In the genomic region with DNA sequence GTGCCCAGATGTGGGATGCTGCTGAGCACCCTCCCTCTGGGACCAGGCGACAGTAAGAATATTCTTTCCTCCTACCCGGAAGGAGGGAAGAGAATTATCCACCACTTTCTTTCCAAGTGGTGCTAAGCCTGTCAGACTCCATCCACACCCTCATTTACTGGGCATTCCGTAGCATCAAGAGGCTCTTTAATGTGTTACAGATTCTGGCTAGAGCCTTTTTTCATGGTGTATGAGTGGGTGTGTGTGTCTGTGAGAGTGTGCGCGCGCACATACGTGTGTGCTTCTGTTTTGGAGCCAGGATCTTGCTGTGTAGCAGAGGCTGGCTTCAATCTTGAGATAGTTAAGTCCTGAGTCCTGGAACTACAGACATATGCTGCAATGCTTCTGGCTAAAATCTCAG, we compare ENCODE assay signal across 23 mouse cellular contexts.
DNase-seq lines count a peak whose midpoint lies in the region; ATAC-seq and TF ChIP-seq lines count a peak whose summit lies in the region.
"Had no signal": no experiment of that assay in that cellular context is flagged by ENCODE, and none has a peak within 500 bp of the region (broad histone marks: within the 10 kb centered on the region; RNA-seq: fewer than 3 reads in every experiment).

No protein-coding gene starts in this region.

- ATAC-seq in limb, embryonic 15.5 days (ENCODE audit: insufficient number of reproducible peaks, low FRiP score, low TSS enrichment, low read depth): no peak
- no peak for ATAC-seq in liver, embryonic 11.5 days (replicated peaks; ENCODE audit: low FRiP score)
- ATAC-seq: forebrain, embryonic 15.5 days; hindbrain, embryonic 16.5 days had no signal

- H3K9me3 ChIP-seq in limb, embryonic 15.5 days: no peaks in the 10 kb centered on the region
- no peaks in the 10 kb centered on the region for H3K9me3 ChIP-seq in limb, embryonic 10.5 days (replicated peaks)
- H3K9me3 ChIP-seq in liver, embryonic 11.5 days (ENCODE audit: control insufficient read depth, low read length): no peaks in the 10 kb centered on the region
- H3K9me3 ChIP-seq: forebrain, embryonic 15.5 days; heart, embryonic 10.5 days had no signal

- no peaks in the 10 kb centered on the region for H3K27me3 ChIP-seq in limb, embryonic 15.5 days
- H3K27me3 ChIP-seq in limb, embryonic 10.5 days (ENCODE audit: low read depth, poor library complexity, severe bottlenecking): no peaks in the 10 kb centered on the region
- H3K27me3 ChIP-seq in liver, embryonic 11.5 days (replicated peaks; ENCODE audit: control insufficient read depth, insufficient read depth, low read length): no peaks in the 10 kb centered on the region
- H3K27me3 ChIP-seq: CH12.LX; embryonic facial prominence, embryonic 15.5 days; forebrain, embryonic 15.5 days; hindbrain, embryonic 12.5 days had no signal

- no peak overlapping the region for H3K4me3 ChIP-seq in layer of hippocampus, adult 2 months
- no peak overlapping the region for H3K4me3 ChIP-seq in limb, embryonic 15.5 days
- no peak overlapping the region for H3K4me3 ChIP-seq in limb, embryonic 10.5 days
- H3K4me3 ChIP-seq in liver, embryonic 11.5 days (ENCODE audit: low read depth, low read length): no peak overlapping the region
- H3K4me3 ChIP-seq: embryonic facial prominence, embryonic 15.5 days; forebrain, embryonic 15.5 days; heart, embryonic 10.5 days; hindbrain, embryonic 12.5 days had no signal

- H3K36me3 ChIP-seq in limb, embryonic 15.5 days: peaks cover 13% of the 10 kb centered on the region
- H3K36me3 ChIP-seq in limb, embryonic 10.5 days: peaks cover 32% of the 10 kb centered on the region
- H3K36me3 ChIP-seq in liver, embryonic 11.5 days (ENCODE audit: control insufficient read depth, insufficient read depth, low read length): no peaks in the 10 kb centered on the region
- H3K36me3 ChIP-seq: embryonic facial prominence, embryonic 15.5 days had no signal

- 0 out of 2 replicates have a peak, but pooled peaks cover 3% of the 10 kb centered on the region for H3K4me1 ChIP-seq in limb, embryonic 15.5 days
- H3K4me1 ChIP-seq in limb, embryonic 10.5 days: no peaks in the 10 kb centered on the region
- H3K4me1 ChIP-seq in liver, embryonic 11.5 days (replicated peaks; ENCODE audit: control insufficient read depth, insufficient read depth, low read length): no peaks in the 10 kb centered on the region
- H3K4me1 ChIP-seq: forebrain, embryonic 15.5 days; hindbrain, embryonic 12.5 days had no signal

- 64% methylated on average over 7 of the region's 7 CpGs for WGBS in limb, embryonic 15.5 days
- 92% methylated on average over 7 of the region's 7 CpGs for WGBS in limb, embryonic 10.5 days
- WGBS in liver, embryonic 11.5 days: 91% methylated on average over 7 of the region's 7 CpGs

- no peak for DNase-seq in layer of hippocampus, adult 2 months (ENCODE audit: low spot score in 2 of 2)
- DNase-seq in layer of hippocampus, postnatal 14 days (ENCODE audit: low spot score in 2 of 2): no peak
- no peak for DNase-seq in limb, embryonic 10.5 days (ENCODE audit: low spot score)
- peak; percentile 34 to 39 for DNase-seq in right cerebral cortex, adult 2 months (ENCODE audit: low spot score in 2 of 2)
- DNase-seq in right cerebral cortex, postnatal 14 days: no peak
- DNase-seq in liver, embryonic 11.5 days (ENCODE audit: low spot score): no peak
- DNase-seq: adrenal gland, adult 2 months; adrenal gland, postnatal 25 days; cerebellum, adult 11 months; cerebellum, adult 8-10 months; cerebellum, postnatal 14 days; embryo, embryonic 11 days; gastrocnemius, postnatal 10 days; heart, adult 18-20 months; heart, postnatal 10 days; heart, postnatal 4 days had no signal

- TF ChIP-seq CTCF in layer of hippocampus, adult 2 months (conservative IDR thresholded peaks at IDR 0.05): no peak

- H3K4me2 ChIP-seq in limb, embryonic 15.5 days: no peak overlapping the region
- no peak overlapping the region for H3K4me2 ChIP-seq in liver, embryonic 11.5 days
- H3K4me2 ChIP-seq: embryonic facial prominence, embryonic 15.5 days; forebrain, embryonic 15.5 days; hindbrain, embryonic 12.5 days had no signal

- H3K9ac ChIP-seq in limb, embryonic 15.5 days: no peak overlapping the region
- H3K9ac ChIP-seq in liver, embryonic 11.5 days (ENCODE audit: low read depth, low read length): no peak overlapping the region
- H3K9ac ChIP-seq: embryonic facial prominence, embryonic 15.5 days; forebrain, embryonic 15.5 days; hindbrain, embryonic 12.5 days had no signal

- peak overlapping the region; percentile 19; the same call in 1 of the 2 replicates for H3K27ac ChIP-seq in layer of hippocampus, adult 2 months
- H3K27ac ChIP-seq in limb, embryonic 15.5 days: peak overlapping the region; percentile 22; the same call in 1 of the 2 replicates
- no peak overlapping the region for H3K27ac ChIP-seq in limb, embryonic 10.5 days
- H3K27ac ChIP-seq in liver, embryonic 11.5 days (ENCODE audit: low read depth, low read length): no peak overlapping the region
- H3K27ac ChIP-seq: embryonic facial prominence, embryonic 15.5 days; forebrain, embryonic 15.5 days; heart, embryonic 10.5 days; hindbrain, embryonic 12.5 days had no signal

Comparison
In these comparisons a context has a peak if more than half of its experiments do, and no peak if none do; other contexts are left out.
1. DNase-seq: peak in right cerebral cortex, adult 2 months (2 of 2); none in layer of hippocampus, adult 2 months (0 of 2), layer of hippocampus, postnatal 14 days (0 of 2), limb, embryonic 10.5 days (single experiment), right cerebral cortex, postnatal 14 days (single experiment) and liver, embryonic 11.5 days (single experiment).
2. H3K27ac ChIP-seq: peak in layer of hippocampus, adult 2 months (single experiment) and limb, embryonic 15.5 days (single experiment); none in limb, embryonic 10.5 days (single experiment) and liver, embryonic 11.5 days (single experiment).